Mouse (Mus musculus) spleen, postnatal 4 days (tissue): ENCODE results near the gene Slc38a6.

Source experiments
- DNase-seq, 2 experiments: peaks; one replicate each; pipeline ENCODE4 v3.0.0; 2022; ENCODE audit warnings: low spot score in 2 of 2

The Slc38a6 gene

DNA sequence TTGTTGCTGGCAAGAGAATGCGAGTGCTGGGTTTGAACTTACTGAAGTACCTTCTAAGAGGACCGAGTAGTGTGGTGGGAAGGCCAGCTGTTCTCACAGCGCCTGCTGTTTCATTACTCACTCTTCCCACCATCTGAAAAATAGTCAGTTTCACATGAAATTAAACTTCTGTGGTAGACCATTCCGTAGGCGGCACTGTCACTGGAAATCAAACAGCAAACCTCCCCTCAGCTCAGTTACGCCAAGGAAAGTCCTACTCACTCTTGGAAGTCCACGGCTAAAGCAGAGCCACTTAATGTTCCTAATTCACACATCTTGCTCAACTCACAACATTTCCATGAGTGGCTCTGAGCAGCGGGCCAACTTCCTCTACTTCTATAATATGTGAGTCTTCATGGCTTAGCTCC is 37.6 kb downstream of the Slc38a6 start:
- DNase-seq: no peak

DNA sequence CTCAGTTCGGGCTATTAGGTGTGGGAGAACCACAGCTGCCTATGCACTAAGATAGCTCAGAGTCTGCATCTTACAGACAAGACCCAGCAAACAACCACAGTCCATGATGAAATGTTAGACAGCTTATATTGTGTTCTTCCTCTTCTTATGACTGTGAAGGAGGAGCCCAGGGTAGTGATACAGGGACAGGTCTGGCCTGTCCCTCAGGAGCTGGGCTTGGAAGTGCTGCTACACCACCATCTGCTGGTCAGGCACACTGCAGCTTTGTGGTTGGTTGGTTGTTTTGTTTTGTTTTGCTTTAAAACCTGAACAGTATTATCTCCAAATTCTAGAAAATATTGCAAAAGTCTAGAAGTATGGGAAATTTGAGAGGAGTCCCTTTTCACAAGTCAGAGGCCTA is 38.2 kb downstream of the Slc38a6 start:
- no peak for DNase-seq

DNA sequence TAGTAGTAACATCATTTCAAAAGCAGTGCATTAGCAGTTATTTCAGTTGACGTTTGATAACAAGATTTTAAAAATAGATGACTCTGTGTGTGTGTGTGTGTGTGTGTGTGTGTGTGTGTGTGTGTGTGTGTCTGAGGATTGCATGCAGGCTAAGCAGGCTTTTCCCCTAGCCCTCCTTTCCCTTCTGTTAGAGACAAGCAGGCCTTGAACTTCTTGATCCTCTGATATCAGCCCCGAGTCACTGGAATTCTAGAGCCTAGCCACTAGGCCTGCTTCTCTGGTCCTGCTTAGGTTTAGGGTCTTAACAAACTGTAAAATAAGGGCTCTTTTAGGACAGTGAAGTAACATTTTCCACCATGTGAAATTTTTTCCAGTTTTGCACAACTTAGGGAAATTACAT is 38.6 kb downstream of the Slc38a6 start:
- no peak for DNase-seq

DNA sequence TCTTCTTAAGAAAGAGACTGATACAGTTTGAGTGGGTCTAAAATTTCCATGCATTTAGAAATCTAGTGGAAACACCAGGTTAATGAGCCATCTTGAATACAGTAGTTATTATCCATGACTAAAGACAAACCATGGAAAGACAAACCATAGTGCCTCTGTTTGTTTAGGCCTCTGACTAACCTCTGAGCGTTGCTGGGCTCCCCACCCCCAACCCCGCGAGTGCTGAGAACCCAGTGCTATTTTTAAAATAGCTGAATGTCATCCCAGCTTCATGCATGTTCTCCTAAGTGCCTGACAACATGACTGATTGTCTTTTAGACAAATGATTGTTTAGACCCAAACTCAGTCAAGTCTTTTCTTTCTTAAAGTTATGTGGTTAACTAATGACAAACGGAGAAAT is 39.0 kb downstream of the Slc38a6 start:
- no peak for DNase-seq

DNA sequence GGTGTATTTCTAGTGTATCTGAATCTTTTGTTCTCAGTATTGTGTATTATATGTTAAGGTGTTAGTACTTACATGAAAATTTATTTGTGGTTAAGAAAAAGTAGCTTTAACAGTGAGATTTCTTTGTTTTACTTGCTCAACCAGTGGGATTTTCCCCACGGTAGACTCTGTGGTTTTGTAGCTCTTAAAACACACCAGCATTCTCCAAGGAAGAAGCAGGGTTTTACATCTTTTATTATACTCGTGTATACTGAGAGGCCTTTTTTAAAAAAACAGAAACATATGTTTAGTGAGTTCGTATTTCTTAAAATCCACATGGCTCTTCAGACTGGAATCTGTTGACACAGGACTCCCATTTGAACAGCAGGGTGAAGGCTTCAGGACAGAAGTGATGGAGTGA is 40.8 kb downstream of the Slc38a6 start:
- DNase-seq: no peak

DNA sequence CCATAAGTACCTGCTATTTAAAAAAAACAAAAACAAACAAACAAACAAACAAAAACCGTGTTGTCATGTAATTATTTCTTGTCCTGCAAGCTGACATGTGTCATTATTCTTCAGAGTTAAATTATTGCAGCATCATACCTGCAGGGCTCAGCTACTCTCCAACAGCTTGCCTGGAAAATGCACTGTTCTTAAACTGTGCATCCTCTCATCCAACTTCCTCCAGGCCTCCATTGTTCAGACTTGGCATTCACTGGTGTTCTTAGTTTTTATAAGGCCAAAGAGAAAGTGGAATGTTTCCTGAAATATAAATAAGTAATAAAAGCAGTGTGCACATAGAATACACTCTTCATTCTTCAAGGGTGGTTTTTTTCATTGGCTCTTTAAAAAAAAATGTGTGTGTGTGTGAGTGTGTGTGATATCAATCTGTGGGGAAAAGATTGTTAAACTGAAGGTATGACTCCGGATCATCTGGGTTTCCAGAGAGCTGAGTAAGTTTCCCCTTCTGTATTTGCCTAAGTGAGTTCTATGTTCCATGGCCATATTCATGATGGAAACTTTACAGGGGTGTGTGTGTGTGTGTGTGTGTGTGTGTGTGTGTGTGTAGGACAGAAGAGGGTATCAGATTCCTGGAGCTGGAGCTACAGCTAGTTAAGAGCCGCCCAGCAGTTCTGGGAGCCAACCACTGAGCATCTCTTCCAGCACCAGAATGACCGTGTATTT is 42.0 kb downstream of the Slc38a6 start:
- no peak for DNase-seq

DNA sequence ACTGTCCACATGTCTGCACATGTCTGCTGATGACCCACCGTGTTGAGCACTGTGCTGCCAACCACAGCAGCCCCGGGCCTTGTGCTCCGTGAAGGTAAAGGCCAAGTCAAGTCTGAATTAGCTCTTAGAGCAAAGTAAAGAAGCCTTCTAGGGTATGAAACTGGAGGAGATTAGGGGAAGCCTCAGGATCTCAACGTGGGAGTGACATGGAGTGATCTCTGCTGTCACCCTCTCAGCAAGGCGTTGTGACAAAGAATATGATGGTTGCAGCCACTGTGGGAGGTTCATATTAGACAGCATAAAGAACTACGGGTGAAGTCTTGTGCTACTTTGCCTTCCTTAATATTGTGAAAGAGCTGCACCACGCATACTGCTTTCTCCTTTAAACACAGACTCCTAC is 43.7 kb downstream of the Slc38a6 start:
- no peak for DNase-seq

DNA sequence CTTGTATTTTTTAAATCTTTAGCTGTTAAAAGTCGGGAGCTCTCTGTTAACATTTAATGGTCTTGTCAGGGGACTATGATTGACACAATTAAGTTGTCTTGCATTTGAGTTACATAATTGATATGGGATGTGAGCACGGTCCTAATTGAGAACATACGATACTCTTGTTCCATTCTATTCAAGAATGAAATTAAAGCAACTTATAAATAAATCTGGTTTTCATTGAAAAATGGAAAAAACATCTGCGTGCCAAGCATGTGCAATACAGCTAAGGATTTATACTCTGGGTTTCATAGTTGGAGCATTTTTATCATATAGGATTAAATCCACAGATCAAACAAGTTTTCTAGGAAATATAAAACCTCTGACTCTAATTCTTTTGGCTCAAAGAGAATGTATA is 46.1 kb downstream of the Slc38a6 start:
- DNase-seq: no peak

DNA sequence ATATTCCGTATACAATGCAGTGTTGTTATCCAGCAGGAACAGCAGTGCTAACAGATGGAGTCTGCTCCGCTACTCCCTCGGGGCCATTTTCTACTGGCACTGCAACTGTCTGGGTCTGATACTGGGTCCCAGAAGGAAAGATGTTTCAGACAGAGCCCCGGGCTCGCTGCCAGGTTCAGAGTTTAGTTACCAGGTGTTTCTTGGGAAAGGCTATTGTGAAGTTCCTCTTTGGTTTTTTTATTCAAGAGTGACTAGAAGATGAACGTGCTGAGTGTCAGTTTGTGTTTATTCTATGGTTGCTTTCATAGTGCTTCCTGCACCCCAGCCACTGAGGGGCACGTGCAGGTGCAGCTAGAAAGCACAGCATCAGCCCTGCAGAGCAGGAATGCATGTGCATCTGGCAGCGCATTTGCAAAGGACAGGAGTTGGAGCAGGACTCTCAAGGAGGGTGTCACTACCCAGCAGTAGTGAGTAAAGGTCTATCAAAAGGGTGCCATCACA is 47.5 kb downstream of the Slc38a6 start:
- no peak for DNase-seq

DNA sequence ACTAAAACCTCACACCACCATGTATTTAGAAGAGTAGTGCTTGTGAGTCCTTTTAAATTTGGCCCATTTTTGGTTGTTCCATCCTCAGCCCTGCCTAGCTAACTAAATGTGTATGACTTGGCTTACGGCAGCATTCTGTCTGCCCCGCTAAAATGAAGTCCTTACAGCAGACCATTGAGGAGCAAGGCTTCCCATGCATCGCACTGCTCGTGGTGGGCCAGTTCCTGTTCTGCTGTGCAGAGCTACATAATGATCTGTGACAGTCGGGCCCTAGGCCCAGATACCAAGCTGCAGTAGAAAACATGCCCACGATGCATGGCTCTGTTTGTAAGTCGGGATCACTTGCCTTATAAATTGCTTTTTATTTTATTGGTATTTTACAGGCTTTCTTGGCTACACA is 50.5 kb downstream of the Slc38a6 start:
- DNase-seq: no peak

DNA sequence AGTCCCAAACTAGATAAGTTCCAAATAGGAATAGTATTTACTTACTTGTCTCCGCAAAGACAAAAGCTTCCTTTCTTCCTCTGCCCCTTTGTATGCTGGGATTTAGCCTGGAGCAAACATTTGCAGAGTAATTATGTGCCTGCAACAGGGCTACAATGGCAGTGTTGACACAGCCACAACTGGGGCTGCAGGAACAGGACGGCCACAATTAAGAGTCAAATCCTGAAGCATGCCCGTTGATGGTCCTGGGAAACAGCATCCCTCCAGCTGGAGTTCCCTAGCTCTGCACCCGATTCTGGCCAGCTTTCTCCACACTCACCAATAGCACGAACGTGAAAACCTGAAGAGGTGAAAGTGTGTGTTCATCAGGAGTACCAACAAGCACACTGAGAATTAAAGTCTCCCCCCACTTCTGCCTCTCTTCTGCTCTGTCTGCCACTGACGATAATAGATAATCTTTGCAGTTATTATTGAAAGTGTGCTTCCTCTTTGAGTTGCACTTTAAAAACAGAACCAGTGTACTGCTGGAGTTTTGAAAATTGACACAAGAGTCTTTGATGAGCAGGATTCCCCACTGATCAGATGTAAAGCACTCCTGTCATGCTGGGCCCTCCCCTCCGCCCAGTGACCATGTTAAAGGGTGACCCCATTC is 54.2 kb downstream of the Slc38a6 start:
- no peak for DNase-seq

DNA sequence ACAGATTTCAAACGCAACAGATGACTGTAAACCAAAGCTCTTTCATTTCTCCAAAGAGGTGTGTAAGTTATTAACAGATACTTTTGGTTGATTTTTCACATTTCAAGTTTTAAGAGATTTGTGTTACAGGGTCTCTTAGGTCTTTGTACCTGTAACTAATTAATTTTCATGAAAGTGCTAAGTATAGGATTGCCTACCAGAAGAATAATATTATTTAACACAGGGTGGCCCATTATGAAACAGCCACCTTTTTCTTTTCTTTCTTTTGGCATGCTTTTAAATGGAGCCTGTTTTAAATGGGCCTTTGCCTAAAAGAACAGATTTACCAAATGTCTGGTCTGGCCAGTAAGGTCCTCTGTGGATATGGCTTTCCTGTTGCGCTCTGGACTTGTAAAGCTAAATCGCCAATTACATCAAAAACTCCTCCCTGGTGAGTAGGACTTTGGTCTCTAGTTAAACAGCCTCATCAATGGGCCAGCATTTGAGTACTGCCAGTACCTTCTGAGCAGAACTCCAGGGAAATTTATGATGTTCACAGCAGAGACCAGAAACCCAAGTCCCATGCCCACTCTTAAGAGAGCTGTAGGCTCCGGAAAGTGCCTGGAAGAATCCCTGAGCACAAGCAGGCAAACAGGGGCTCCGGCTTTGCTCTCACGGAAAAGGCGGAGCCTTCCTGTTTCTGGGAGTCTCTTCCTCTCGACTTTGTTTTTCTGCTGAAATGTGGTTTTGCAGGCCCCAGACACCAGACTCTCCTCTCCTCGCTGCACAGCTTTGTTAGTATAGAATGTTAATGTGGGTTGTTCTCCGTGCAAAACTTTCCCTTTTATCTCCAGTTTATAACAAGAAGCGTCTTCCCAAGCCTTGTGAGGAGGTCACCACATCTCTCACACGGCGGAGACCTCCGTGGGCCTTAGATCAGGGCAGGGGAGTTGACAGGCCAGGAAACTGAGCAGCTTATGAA is 55.4 kb downstream of the Slc38a6 start:
- DNase-seq: no peak

DNA sequence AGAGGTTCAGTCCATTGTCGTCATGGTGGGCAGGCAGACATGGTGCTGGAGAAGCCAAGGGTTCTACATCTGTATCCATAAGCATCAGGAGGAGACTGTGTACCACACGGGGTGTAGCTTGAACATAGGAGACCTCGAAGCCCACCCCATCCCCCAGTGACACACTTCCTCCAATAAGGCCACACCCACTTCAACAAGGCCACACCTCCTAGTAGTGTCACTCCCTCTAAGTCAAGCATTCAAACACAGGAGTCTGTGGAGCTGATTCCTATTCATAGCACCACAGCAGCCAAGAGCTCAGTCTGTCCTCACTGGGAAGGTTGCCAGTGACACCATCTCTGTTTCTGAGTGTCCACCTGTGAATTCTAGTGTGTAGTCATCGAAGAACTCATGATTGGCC is 57.7 kb downstream of the Slc38a6 start:
- no peak for DNase-seq

DNA sequence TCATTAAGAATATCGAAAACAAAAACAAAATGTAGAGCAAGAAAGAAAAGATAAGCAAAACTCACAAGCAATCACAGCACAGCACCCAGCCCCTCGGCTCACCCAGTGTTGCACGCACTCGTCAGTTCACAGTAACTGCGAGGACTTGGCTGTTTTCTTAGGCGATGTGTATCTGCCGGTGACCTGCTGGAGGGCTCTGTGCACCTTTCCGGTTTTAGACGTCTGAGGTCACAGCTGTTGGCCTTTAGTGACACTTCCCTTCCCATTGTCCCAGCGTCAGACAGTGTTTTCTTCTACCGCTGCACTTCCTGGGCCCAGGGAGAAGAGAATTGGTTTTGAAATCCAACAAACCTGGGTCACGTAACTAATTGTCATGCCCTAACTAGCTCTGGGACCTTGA is 58.6 kb downstream of the Slc38a6 start:
- DNase-seq: no peak

DNA sequence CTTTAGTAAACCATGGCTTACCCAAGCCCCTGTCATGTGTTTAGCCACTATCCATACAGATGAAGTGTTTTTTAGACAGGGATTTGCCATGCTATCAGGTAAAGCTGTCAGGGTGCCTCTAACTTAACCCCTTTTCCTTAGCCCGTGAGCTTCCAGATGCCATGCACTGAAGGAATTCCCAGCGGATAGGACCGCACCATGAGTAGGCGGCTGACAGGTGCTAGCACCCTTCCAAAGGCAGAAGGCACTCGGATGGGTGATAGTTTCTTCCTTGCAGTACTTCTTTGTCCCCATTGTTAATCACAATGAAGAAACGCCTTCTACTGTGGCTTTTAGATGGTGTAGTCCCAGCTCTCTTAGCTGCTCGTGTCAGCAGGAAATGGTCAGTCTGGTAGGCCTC is 60.6 kb downstream of the Slc38a6 start:
- no peak for DNase-seq

DNA sequence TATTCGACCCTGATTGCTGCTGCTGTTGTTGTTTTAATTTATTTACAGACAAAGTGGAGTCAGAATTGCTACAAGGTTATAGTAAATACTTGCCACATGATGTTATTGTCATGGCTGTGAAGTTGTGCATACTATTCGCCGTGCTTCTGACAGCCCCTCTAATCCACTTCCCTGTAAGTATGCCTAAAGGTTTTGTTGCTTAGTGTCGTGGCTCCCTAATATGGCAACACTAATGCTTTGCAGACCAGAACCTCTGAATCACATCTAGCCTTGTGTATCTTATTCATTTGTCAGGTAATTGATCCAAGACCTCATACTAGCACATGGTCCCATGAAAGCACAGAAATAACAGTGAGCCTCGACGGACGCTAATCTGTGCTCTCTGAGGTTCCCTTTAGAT is 63.9 kb downstream of the Slc38a6 start:
- DNase-seq: no peak

DNA sequence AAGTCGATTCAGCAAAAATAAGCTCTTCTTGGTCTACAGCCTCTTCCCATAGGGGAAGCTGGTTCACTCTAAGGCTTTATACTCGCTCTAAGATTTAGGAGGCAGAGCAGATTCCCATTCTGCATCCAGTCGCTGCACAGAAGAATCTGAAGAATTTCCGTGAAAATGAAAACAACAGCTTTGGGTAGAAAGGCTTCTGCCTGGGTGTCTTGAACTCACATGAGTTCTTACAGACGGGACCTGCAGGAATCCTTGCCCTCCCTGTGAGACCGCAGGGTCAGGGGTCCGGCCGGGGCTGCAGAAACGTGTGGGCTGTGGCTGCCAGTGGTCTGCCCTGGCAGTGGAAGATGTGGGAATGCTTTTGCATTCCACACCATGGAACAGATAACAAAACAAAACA is 64.4 kb downstream of the Slc38a6 start:
- no peak for DNase-seq

DNA sequence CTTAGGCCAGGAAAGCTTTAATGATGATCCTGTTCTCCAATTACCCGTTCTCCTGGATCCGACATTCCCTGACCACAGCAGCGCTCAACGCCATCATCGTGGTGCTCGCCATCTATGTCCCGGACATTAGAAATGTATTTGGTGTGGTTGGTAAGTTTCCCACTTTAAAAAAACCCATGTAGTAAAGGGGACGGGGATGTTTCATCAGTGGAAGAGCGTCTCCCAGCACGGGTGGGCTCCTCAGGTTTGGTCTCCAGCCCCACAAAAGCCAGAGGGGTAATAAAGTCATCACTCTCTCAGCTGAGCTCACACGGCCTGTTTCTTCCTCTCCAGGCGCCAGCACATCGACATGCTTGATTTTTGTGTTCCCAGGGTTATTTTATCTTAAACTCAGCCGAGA is 65.2 kb downstream of the Slc38a6 start:
- no peak for DNase-seq

DNA sequence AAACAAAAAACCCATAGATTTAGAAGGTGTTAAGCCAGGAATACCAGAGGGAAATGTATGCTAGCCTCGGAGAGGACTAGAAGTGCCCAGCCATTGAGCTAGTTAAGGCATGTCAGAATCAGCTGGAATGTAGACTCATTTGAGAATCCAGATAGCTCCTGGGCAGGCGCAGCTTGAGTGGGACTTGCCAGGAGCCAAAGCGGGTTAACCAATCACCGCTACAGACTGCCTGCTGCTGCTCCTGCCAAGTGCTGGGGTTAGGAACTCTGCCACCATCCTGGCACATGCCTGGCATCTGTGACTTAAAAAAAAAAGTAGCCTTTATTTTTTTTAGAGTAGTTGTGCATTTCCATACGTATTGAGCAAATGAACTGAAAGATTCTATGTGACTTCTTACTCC is 66.8 kb downstream of the Slc38a6 start:
- DNase-seq: no peak

DNA sequence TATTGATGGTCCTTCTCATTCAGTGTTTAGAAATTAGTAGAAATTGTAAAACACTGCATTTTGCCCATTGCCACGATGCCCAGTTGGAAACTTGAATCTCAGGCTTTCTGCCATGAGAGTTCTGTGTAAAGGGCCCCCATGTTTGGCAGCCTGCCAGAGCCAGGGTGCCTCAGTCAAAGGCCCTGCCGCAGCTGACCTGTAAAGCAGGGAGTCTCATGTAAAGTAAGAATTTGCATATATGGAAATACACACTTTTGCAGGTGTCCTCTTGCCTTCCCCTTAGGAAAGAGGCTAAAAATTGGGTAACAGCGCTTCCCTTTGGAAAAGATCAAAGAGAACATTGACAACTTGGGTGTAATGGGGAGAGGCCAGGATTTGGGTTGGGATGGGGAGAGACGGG is 67.9 kb downstream of the Slc38a6 start:
- no peak for DNase-seq

DNA sequence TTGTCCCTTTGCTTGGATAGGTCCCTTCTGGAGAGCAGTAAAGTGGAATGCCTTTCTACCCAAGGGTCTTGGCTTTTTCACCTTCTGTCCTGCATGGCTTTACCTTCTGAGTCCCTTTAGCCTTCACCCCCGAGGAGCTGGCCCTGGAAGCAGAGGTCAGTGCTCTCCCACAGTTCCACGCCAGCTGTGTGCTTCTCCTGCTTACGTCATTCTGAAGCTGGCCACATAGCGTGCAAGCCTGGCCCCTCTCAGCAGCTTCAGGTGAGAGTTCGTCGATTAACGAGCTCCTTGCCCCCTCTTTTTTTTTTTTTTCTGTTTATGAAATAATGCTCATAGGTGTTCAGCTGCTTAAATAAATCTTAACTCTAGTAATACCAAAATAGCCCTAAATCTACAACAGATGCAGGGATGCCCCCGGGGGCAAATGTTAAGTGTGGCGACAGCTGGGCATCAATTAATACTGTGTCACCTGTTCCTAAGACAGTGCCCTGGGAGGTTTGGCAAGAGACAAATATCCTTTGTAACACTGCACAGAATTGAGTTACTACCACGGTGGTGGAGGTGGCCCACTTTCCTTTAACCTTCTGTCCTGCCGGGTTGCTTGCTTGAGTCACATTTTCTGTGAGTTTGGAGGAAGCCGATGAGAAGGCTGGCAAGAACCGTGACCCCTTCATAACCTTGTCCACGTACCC is 68.7 kb downstream of the Slc38a6 start:
- no peak for DNase-seq

DNA sequence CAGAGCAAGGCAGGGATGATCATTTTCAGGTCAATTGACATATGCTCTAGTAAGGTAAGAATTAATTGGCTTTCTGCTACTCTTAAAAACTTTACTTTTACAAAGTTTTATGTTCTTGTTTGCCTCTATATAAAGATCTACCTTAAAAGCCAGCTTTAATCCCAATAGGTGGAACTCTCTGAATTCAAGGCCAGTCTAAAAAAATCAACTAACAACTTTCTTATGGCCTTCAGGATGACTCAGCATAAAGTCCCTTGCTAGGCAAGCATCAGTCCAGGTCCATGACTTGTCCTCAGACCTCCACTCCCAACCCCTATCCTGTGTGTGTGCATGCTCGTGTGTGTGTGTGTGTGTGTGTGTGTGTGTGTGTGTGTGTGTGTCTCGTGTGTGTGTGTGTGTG is 70.1 kb downstream of the Slc38a6 start:
- no peak for DNase-seq
